Mouse (Mus musculus): ENCODE results near the gene Rps6kb1. TPM values are rescaled to one million over a fixed set of nuclear protein-coding genes. Genes with fewer than 3 reads are reported as not detected.

The Rps6kb1 gene
- polyA plus RNA-seq, 1 experiment from 2014 or later = 56.1 TPM

- no peaks in the 10 kb centered on the region for H3K36me3 ChIP-seq (ENCODE audit: control insufficient read depth, insufficient read depth, low read length)
- peak overlapping the region; percentile 84; the same call in 1 of the 2 replicates for H3K27ac ChIP-seq (ENCODE audit: low read depth, low read length)
- WGBS = 35% methylated on average over 7 of the region's 7 CpGs
- no peak for ATAC-seq (ENCODE audit: low FRiP score, low TSS enrichment)
- H3K4me3 ChIP-seq (ENCODE audit: low read length) = no peak overlapping the region; the same call in 1 of the 2 replicates
- H3K27me3 ChIP-seq (ENCODE audit: control insufficient read depth, insufficient read depth, low read length) = no peaks in the 10 kb centered on the region
- H3K4me2 ChIP-seq (replicated peaks; ENCODE audit: low read depth, low read length) = peak overlapping the region; percentile 54
- peaks cover 7% of the 10 kb centered on the region; the same call in 1 of the 2 replicates for H3K4me1 ChIP-seq (ENCODE audit: control insufficient read depth, insufficient read depth, low read length)
- peak overlapping the region; percentile 23; the same call in 1 of the 2 replicates for H3K9ac ChIP-seq (ENCODE audit: low read depth, low read length)
- H3K9me3 ChIP-seq (ENCODE audit: control insufficient read depth, low read length) = no peaks in the 10 kb centered on the region
Observed at GRCm38 (mm10) chr11:86587830-86588229, 43.2 kb upstream of the Rps6kb1 start.

GRCm38 (mm10) chr11:86586868-86587792 is 42.5 kb upstream of the Rps6kb1 start:
- Histone ChIP-seq H3K27ac (ENCODE audit: low read depth, low read length) (peak overlapping the region; percentile 84), H3K36me3 (ENCODE audit: control insufficient read depth, insufficient read depth, low read length) (no peaks in the 10 kb centered on the region), H3K9me3 (ENCODE audit: control insufficient read depth, low read length) (no peaks in the 10 kb centered on the region), H3K27me3 (ENCODE audit: control insufficient read depth, insufficient read depth, low read length) (no peaks in the 10 kb centered on the region), H3K4me3 (ENCODE audit: low read length) (peak overlapping the region; percentile 44), H3K4me2 (replicated peaks; ENCODE audit: low read depth, low read length) (peak overlapping the region; percentile 54), H3K4me1 (ENCODE audit: control insufficient read depth, insufficient read depth, low read length) (peaks cover 7% of the 10 kb centered on the region; the same call in 1 of the 2 replicates), H3K9ac (ENCODE audit: low read depth, low read length) (peak overlapping the region; percentile 64)
- WGBS = 5% methylated on average over 15 of the region's 15 CpGs
- peak; percentile 92 for ATAC-seq (ENCODE audit: low FRiP score, low TSS enrichment)

GRCm38 (mm10) chr11:86586177-86586867 is 41.7 kb upstream of the Rps6kb1 start:
- H3K9ac ChIP-seq (ENCODE audit: low read depth, low read length) = peak overlapping the region; percentile 64
- 18% methylated on average over 12 of the region's 12 CpGs for WGBS
- peak overlapping the region; percentile 54 for H3K4me2 ChIP-seq (replicated peaks; ENCODE audit: low read depth, low read length)
- no peaks in the 10 kb centered on the region for H3K9me3 ChIP-seq (ENCODE audit: control insufficient read depth, low read length)
- H3K4me1 ChIP-seq (ENCODE audit: control insufficient read depth, insufficient read depth, low read length) = peaks cover 7% of the 10 kb centered on the region; the same call in 1 of the 2 replicates
- no peaks in the 10 kb centered on the region for H3K36me3 ChIP-seq (ENCODE audit: control insufficient read depth, insufficient read depth, low read length)
- peak overlapping the region; percentile 44 for H3K4me3 ChIP-seq (ENCODE audit: low read length)
- peak overlapping the region; percentile 84 for H3K27ac ChIP-seq (ENCODE audit: low read depth, low read length)
- no peaks in the 10 kb centered on the region for H3K27me3 ChIP-seq (ENCODE audit: control insufficient read depth, insufficient read depth, low read length)
- ATAC-seq (ENCODE audit: low FRiP score, low TSS enrichment) = no peak

GRCm38 (mm10) chr11:86585598-86585984 is 41.0 kb upstream of the Rps6kb1 start:
- no peak for ATAC-seq (ENCODE audit: low FRiP score, low TSS enrichment)
- H3K4me3 ChIP-seq (ENCODE audit: low read length) = peak overlapping the region; percentile 44
- H3K9ac ChIP-seq (ENCODE audit: low read depth, low read length) = peak overlapping the region; percentile 63
- peaks cover 10% of the 10 kb centered on the region; the same call in 1 of the 2 replicates for H3K4me1 ChIP-seq (ENCODE audit: control insufficient read depth, insufficient read depth, low read length)
- H3K27me3 ChIP-seq (ENCODE audit: control insufficient read depth, insufficient read depth, low read length) = no peaks in the 10 kb centered on the region
- H3K4me2 ChIP-seq (replicated peaks; ENCODE audit: low read depth, low read length) = peak overlapping the region; percentile 54
- H3K27ac ChIP-seq (ENCODE audit: low read depth, low read length) = peak overlapping the region; percentile 80; the same call in 1 of the 2 replicates
- WGBS = 36% methylated on average over 3 of the region's 3 CpGs
- H3K9me3 ChIP-seq (ENCODE audit: control insufficient read depth, low read length) = no peaks in the 10 kb centered on the region
- H3K36me3 ChIP-seq (ENCODE audit: control insufficient read depth, insufficient read depth, low read length) = no peaks in the 10 kb centered on the region

GRCm38 (mm10) chr11:86584898-86585597 is 40.4 kb upstream of the Rps6kb1 start:
- Histone ChIP-seq H3K9me3 (ENCODE audit: control insufficient read depth, low read length) (no peaks in the 10 kb centered on the region), H3K4me2 (replicated peaks; ENCODE audit: low read depth, low read length) (peak overlapping the region; percentile 54), H3K9ac (ENCODE audit: low read depth, low read length) (peak overlapping the region; percentile 63; the same call in 1 of the 2 replicates), H3K4me3 (ENCODE audit: low read length) (peak overlapping the region; percentile 44), H3K27ac (ENCODE audit: low read depth, low read length) (peak overlapping the region; percentile 80; the same call in 1 of the 2 replicates), H3K27me3 (ENCODE audit: control insufficient read depth, insufficient read depth, low read length) (no peaks in the 10 kb centered on the region), H3K4me1 (ENCODE audit: control insufficient read depth, insufficient read depth, low read length) (peaks cover 14% of the 10 kb centered on the region; the same call in 1 of the 2 replicates), H3K36me3 (ENCODE audit: control insufficient read depth, insufficient read depth, low read length) (no peaks in the 10 kb centered on the region)
- 78% methylated on average over 7 of the region's 7 CpGs for WGBS
- ATAC-seq (ENCODE audit: low FRiP score, low TSS enrichment) = no peak

- Histone ChIP-seq H3K9me3 (ENCODE audit: control insufficient read depth, low read length) (no peaks in the 10 kb centered on the region), H3K9ac (ENCODE audit: low read depth, low read length) (no peak overlapping the region), H3K4me2 (replicated peaks; ENCODE audit: low read depth, low read length) (no peak overlapping the region), H3K4me1 (ENCODE audit: control insufficient read depth, insufficient read depth, low read length) (peaks cover 16% of the 10 kb centered on the region; the same call in 1 of the 2 replicates), H3K27ac (ENCODE audit: low read depth, low read length) (no peak overlapping the region), H3K4me3 (ENCODE audit: low read length) (no peak overlapping the region; the same call in 1 of the 2 replicates), H3K27me3 (ENCODE audit: control insufficient read depth, insufficient read depth, low read length) (no peaks in the 10 kb centered on the region), H3K36me3 (ENCODE audit: control insufficient read depth, insufficient read depth, low read length) (no peaks in the 10 kb centered on the region)
- 88% methylated on average over 14 of the region's 14 CpGs for WGBS
- ATAC-seq (ENCODE audit: low FRiP score, low TSS enrichment) = no peak
Observed at GRCm38 (mm10) chr11:86583990-86584897, 39.6 kb upstream of the Rps6kb1 start.

GRCm38 (mm10) chr11:86583313-86583825 is 38.8 kb upstream of the Rps6kb1 start:
- H3K36me3 ChIP-seq (ENCODE audit: control insufficient read depth, insufficient read depth, low read length) = no peaks in the 10 kb centered on the region
- no peak for ATAC-seq (ENCODE audit: low FRiP score, low TSS enrichment)
- H3K4me2 ChIP-seq (replicated peaks; ENCODE audit: low read depth, low read length) = no peak overlapping the region
- H3K4me1 ChIP-seq (ENCODE audit: control insufficient read depth, insufficient read depth, low read length) = peaks cover 18% of the 10 kb centered on the region; the same call in 1 of the 2 replicates
- no peak overlapping the region for H3K27ac ChIP-seq (ENCODE audit: low read depth, low read length)
- no peaks in the 10 kb centered on the region for H3K9me3 ChIP-seq (ENCODE audit: control insufficient read depth, low read length)
- H3K27me3 ChIP-seq (ENCODE audit: control insufficient read depth, insufficient read depth, low read length) = no peaks in the 10 kb centered on the region
- no peak overlapping the region for H3K9ac ChIP-seq (ENCODE audit: low read depth, low read length)
- no peak overlapping the region for H3K4me3 ChIP-seq (ENCODE audit: low read length)
- WGBS = 92% methylated on average over 3 of the region's 3 CpGs
